Mouse (Mus musculus) bone marrow, adult 2 months (tissue): ENCODE measurements around the gene Tns4. TPM values are rescaled to one million over a fixed set of nuclear protein-coding genes. Genes with fewer than 3 reads are reported as not detected.

Experiments
- H3K27ac ChIP-seq: fragments of 200-500 bp; 2 replicates; pipeline ENCODE4 v1.5.1; 2012; ENCODE audit warnings: low read depth, mild to moderate bottlenecking, control low read depth, inconsistent platforms, low read length; ENCODE audit not compliant: control insufficient read depth, poor library complexity, insufficient read depth
- H3K4me1 ChIP-seq: fragments of 200-500 bp; 2 replicates; pipeline ENCODE4 v1.6.1; 2011; ENCODE audit warnings: low read length; ENCODE audit not compliant: control insufficient read depth, insufficient read depth
- H3K4me3 ChIP-seq: fragments of 200-500 bp; replicated peaks from 2 replicates; pipeline ENCODE3; 2011; ENCODE audit warnings: mild to moderate bottlenecking, low read depth, low read length, control low read depth; ENCODE audit not compliant: control insufficient read depth
- CTCF ChIP-seq: fragments of 200-500 bp; IDR thresholded peaks from 2 replicates; pipeline ENCODE4 v1.5.1; 2011; ENCODE audit warnings: low read length, control low read depth; ENCODE audit not compliant: control insufficient read depth, insufficient read depth
- POLR2A ChIP-seq: fragments of 200-500 bp; IDR thresholded peaks from 2 replicates; pipeline ENCODE4 v1.6.1; 2011; ENCODE audit warnings: low read depth, mild to moderate bottlenecking, control low read depth, low read length, borderline replicate concordance; ENCODE audit not compliant: control insufficient read depth
- WGBS: fragments of 180-500 bp; shearing (Covaris S2); methylation state at CpG from one replicate; pipeline ENCODE4 v1.1.7; 2018; 5-methylcytosine and 5-hydroxymethylcytosine counted together
- polyA plus RNA-seq: library from polyadenylated mRNA; stranded (reverse); fragments of >200 nt; gene quantifications from 2 replicates; pipeline ENCODE4 v1.2.4, GENCODE M21; 2011; ENCODE audit warnings: low replicate concordance; ENCODE audit not compliant: missing spikeins, insufficient read depth, insufficient read length

Gene Tns4
- polyA plus RNA-seq, 1 experiment: not detected

DNA sequence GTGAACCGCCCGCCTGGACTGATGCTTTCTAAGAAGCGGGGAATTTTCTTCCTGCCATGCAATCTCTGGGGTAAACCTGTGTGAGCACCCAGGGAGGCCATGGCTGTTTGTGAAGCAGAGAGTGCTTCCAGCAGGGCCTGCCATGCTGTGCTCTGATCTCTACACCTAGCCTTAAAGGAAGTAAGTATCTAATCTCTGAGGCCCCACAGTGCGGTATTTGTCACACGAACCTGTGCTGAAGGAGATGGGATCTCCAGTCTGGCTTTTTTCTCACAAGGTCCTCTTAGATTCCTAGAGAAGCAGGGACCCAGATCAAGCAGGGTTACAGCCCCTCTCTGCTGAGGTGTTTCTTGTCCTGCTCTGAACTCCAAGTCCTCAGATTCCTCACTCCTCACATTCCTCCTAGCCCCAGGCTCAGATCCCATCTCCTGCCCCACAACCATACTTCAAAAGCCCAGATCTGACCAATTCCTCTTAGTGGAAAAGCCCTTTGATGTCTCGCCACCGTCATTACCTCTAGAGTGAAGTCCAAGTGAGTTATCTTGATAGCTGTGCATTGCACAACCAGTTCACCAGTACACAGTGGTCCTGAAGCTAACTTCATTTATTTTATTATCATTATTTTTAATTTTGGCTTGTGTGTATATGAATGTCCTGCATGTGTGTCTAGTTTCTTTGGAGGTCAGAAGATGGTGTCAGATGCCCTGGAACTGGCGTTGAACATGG is 25.5 kb downstream of the Tns4 start:
- 72% methylated on average over 8 of the region's 8 CpGs for WGBS
- Histone ChIP-seq H3K27ac (no peak overlapping the region), H3K4me1 (peaks cover 4% of the 10 kb centered on the region), H3K4me3 (no peak overlapping the region)
- TF ChIP-seq POLR2A: no peak
- no peak for TF ChIP-seq CTCF

DNA sequence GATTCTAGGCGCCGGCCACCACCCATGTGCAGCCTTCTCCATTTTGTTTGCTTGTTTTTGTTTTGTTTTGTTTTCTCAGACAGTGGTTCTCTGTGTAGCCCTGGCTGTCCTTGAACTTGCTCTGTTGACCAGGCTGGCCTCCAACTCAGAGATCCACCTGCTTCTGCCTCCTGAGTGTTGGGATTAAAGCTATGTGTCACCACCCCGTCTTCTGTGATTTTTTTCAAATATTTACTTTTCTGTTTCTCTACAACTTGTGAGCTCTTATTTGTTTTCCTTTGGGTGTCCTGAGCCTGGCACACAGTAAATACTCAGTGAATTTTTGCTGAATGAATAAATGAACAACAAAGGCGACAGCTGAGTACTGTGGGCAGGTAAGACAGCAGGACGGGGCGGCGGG is 26.4 kb downstream of the Tns4 start:
- 87% methylated on average over 7 of the region's 7 CpGs for WGBS
- no peak for TF ChIP-seq POLR2A
- TF ChIP-seq CTCF: no peak
- H3K4me1 ChIP-seq: no peaks in the 10 kb centered on the region

DNA sequence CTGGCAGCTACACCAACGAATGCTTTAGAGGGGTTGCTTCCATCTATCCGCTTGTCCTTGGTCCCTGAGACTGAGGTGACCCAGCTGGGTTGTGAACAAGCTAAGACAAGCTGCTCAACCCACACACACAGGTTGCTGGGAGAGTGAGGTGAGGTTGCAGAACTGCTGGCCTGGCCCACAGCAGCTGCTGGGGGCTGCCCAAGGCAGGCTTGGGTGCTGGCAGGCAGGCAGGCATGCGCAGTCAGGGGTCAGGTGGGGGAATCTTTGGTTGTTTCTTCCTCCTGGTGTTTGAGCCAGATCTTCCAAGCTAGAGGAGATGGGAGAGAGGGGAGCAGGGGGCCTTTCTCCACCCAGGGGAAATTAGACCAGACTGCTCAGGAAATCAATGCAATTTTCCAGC is 28.7 kb downstream of the Tns4 start:
- Histone ChIP-seq H3K4me3 (no peak overlapping the region), H3K4me1 (no peaks in the 10 kb centered on the region), H3K27ac (no peak overlapping the region)
- no peak for TF ChIP-seq POLR2A
- no peak for TF ChIP-seq CTCF
- WGBS: 76% methylated on average over 3 of the region's 3 CpGs

More for the DNA sequence above, 26.4 kb downstream of the Tns4 start:
- Histone ChIP-seq H3K4me3 (no peak overlapping the region), H3K27ac (no peak overlapping the region)

DNA sequence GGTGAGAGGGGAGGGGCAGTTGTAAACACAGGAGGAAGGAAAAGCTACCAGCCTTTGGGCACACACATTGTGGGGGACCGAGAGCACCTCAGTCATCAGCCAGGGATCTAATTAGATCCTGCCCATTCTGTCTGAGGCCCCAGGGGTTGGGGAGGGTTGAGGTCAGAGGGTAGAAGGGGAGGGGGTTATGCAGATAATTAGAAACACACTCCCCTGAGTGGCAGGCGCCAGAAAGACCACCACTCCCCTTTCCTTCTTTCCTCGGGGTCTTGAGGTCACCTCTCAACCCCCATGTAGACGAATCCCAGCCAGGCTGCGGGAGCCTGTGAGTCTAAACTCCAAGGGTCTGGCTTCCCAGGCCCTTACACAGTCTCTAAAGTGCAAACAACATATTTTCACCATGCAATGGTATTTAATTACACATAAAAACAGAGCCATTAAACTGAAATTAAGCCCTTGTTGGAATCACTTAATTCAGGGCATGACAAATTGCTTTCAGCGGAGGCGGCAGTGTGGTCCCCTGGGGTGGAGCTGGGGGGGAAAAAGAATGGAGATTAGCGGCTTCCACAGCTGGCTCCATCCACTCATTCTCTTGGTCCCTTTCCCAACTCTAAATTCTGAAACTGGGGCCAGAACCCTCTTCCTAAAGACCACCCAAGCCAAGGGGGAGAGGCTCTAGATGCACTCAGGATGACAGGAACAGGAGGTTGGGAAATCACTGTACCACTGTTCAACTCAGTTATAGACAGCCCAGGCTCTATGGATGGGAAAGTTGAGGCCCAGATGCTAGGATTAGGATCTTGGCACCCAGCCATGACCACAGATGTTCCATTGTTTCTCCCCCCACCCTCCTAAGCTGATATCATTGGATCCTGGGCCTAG is 33.3 kb downstream of the Tns4 start:
- no peak overlapping the region for H3K4me3 ChIP-seq
- no peak overlapping the region for H3K27ac ChIP-seq
- WGBS: 68% methylated on average over 8 of the region's 8 CpGs
- H3K4me1 ChIP-seq: no peaks in the 10 kb centered on the region
- no peak for TF ChIP-seq CTCF
- no peak for TF ChIP-seq POLR2A

DNA sequence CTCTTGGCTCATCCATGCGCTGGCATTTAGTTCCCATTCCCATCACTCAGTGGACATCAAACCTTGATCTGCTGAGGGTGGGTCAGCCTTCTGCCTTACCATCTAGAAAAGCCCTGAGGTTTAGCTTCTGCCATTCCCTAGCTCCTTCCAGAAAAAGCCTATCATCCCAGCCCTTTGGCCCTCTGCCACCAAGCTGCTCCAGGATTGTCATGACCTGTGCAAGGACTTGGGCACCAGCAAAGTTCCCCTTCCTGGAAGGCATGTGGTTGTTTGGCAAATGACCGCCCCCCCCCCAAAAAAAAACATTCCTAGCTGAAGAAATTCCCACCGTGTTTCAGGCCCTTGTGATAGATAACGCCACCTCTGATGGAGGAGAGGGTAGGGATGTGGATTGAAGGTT is 34.0 kb downstream of the Tns4 start:
- no peaks in the 10 kb centered on the region for H3K4me1 ChIP-seq
- WGBS: 63% methylated on average over 4 of the region's 4 CpGs
- H3K27ac ChIP-seq: no peak overlapping the region
- no peak overlapping the region for H3K4me3 ChIP-seq
- no peak for TF ChIP-seq POLR2A
- no peak for TF ChIP-seq CTCF

DNA sequence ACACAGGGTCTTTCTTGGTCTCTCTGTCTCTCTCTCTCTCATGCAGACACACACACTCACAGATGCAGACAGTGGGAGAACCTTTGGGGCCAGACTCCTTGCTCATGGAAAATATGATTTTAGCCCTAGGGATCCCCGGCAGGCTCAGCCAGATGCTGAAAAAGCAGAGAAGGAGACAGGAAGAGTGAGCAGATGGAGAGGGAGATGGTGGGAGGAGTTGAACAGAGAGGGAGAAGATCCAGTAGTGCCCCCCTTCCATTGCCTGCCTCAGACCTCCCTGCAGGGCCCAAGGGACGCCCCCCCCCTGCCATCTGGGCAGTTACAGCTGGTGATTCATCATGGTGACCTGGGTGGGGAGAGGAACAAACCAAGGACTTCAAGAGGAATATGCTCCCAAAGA is 41.5 kb downstream of the Tns4 start:
- H3K27ac ChIP-seq: no peak overlapping the region
- no peak overlapping the region for H3K4me3 ChIP-seq
- TF ChIP-seq POLR2A (no peak), CTCF (no peak)
- H3K4me1 ChIP-seq: no peaks in the 10 kb centered on the region
- WGBS: 67% methylated on average over 2 of the region's 2 CpGs

DNA sequence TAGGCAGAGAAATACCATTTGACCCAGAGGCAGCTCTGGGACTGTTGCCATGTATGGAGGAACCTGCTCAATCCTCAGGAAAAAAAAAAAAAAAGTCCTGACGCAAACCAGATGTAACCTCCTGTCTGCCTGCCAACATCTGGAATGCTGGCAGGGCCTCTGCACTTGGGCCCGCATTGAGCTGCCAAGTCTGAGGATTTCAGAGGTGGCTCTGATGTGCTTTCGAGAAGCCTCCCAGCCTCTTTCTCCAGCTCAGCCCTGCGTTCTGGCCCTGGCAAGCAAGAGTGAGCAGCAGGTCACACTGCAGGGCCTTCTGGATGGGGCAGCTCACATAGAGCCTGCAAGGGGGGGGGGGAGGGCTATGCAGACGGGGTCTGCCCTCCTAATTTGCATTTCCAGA is 42.0 kb downstream of the Tns4 start:
- no peak overlapping the region for H3K27ac ChIP-seq
- no peak overlapping the region for H3K4me3 ChIP-seq
- 79% methylated on average over 5 of the region's 5 CpGs for WGBS
- peaks cover 2% of the 10 kb centered on the region for H3K4me1 ChIP-seq
- TF ChIP-seq POLR2A: no peak
- TF ChIP-seq CTCF: no peak

DNA sequence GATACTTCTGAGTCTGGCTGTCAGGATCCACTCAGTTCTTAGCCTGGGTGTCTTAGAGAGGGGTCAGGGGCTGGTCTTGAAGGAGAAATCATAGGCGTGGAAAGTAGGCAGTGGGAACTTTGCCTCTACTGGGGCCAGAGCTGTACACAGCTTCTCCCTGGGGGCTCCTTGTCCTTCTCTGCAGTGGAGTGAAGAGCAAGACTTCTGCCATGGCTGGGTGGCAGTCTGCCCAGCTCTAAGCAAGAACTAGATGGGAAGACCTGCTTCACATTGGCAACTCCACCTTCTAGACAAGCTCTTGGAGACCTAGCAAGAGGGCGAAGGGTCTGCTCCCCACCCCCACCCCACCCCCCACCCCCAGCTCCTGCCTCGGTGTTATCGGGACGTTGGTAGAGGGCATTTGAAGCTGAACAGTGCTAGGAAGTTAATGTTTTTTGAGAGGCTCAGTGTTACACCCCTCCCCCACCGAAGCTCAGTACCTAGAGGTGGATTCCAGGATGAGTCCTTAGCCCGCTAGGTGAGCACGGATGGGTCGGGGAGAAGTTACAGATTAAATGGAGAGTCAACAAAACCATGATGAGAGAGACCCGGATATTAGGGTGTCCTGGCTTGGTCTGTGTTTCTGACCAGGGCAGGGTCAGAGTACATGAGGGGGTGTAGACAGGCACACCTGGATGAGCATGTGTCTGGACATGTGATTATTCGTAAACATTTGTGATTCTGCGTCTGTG is 43.8 kb downstream of the Tns4 start:
- Histone ChIP-seq H3K4me1 (peaks cover 3% of the 10 kb centered on the region), H3K27ac (no peak overlapping the region), H3K4me3 (no peak overlapping the region)
- no peak for TF ChIP-seq CTCF
- TF ChIP-seq POLR2A: no peak
- 80% methylated on average over 12 of the region's 12 CpGs for WGBS
